ENCODE assay signal across 8 mouse cellular contexts in the genomic region with DNA sequence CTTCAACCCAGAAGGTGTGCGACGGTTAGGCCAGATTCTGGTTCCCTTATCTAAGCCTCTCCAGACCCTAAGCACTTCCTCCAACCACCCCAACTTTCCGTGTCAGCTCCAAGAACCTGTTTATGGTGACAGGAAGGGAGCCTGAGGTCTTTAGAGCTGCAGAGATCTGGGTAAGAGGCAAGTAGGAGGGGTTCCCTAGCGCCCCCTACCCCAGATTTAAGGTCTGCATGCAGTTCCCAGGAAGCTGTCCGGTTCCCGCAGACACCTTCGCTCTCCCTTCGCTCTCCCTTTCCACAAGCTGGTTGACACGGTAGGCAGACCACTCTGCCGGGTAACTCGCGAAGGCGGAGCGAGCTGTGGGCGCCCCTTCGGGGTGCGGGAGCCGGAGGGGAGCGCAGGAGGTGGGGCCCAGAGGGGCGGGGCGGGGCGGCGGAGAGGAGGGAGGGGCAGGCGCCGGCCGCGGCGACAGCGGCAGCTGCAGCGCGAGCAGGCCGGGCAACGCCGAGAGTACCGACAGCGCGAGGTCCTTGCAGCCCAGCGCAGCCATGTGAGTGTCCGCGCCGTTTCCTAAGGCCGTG. TPM values are rescaled to one million over a fixed set of nuclear protein-coding genes. Genes with fewer than 3 reads are reported as not detected.
DNase-seq lines count a peak whose midpoint lies in the region; ATAC-seq lines count a peak whose summit lies in the region.

Ripor1 (plus strand) TSS at position 452 of the 578 bp plus-strand sequence.

- no peaks in the 10 kb centered on the region for H3K9me3 ChIP-seq in hindbrain, embryonic 11.5 days (ENCODE audit: control insufficient read depth, low read length)

- no peaks in the 10 kb centered on the region; the same call in 1 of the 2 replicates for H3K4me1 ChIP-seq in hindbrain, embryonic 11.5 days (replicated peaks; ENCODE audit: control insufficient read depth, insufficient read depth, low read length)

- peak; percentile 72 for ATAC-seq in hindbrain, embryonic 11.5 days (ENCODE audit: low FRiP score)

- H3K27ac ChIP-seq in hindbrain, embryonic 11.5 days (ENCODE audit: low read depth, low read length), result peak within 1 kb of the TSS; percentile 83

- peak within 1 kb of the TSS; percentile 87 for H3K9ac ChIP-seq in hindbrain, embryonic 11.5 days (ENCODE audit: low read depth, low read length)

- peak; percentile 90 for DNase-seq in R1 (ENCODE audit: low read depth, low spot score)
- peak; percentile 89 to 93 for DNase-seq in cerebellum, postnatal 10 days
- DNase-seq in frontal cortex, postnatal 10 days (ENCODE audit: low spot score in 2 of 2), result peak; percentile 71 to 72
- peak; percentile 87 for DNase-seq in hindbrain, embryonic 11.5 days (ENCODE audit: low spot score)
- DNase-seq in layer of hippocampus, postnatal 25 days (ENCODE audit: extremely low spot score in 1 of 2, low spot score in 1 of 2), result peak; percentile 64 to 77
- peak; percentile 81 for DNase-seq in lung, postnatal 36 days
- DNase-seq in retina, postnatal 1 day, result peak; percentile 89
- peak; percentile 74 for DNase-seq in urinary bladder, postnatal 25 days (ENCODE audit: low spot score)

- no peaks in the 10 kb centered on the region for H3K36me3 ChIP-seq in hindbrain, embryonic 11.5 days (ENCODE audit: control insufficient read depth, insufficient read depth, low read length)

- WGBS in hindbrain, embryonic 11.5 days, result 2% methylated on average over 30 of the region's 42 CpGs

- no peaks in the 10 kb centered on the region for H3K27me3 ChIP-seq in hindbrain, embryonic 11.5 days (ENCODE audit: control insufficient read depth, insufficient read depth, low read length)

- peak within 1 kb of the TSS; percentile 92 for H3K4me2 ChIP-seq in hindbrain, embryonic 11.5 days (replicated peaks; ENCODE audit: low read depth, low read length)

- H3K4me3 ChIP-seq in hindbrain, embryonic 11.5 days (ENCODE audit: low read depth, low read length), result peak within 1 kb of the TSS; percentile 82

RNA-seq across cellular contexts. Expression of gene Ripor1, which starts in this region (rescaled TPM):
- 11.8 and 12.4 TPM in 2 replicates for polyA plus RNA-seq in hindbrain, embryonic 11.5 days (2014; fragmentation: Nextera tagmentation; extraction: Ambion mirVana)
- 10 to 100 TPM; 83.2 to 92.9 TPM for total RNA-seq in layer of hippocampus, postnatal 25 days (2021)

Comparison
In these comparisons a context has a peak if more than half of its experiments do, and no peak if none do; other contexts are left out.
1. Peak in every context shown above with its lines: DNase-seq, ATAC-seq, H3K4me3 ChIP-seq and H3K27ac ChIP-seq.